Mouse (Mus musculus) testis, adult 2 months (tissue): ENCODE measurements around the gene Kcnq1.

Experiments used
- CTCF ChIP-seq: fragments of 200-500 bp; IDR thresholded peaks from 2 replicates; pipeline ENCODE4 v1.5.1; 2012; ENCODE audit warnings: low read depth, mild to moderate bottlenecking, inconsistent platforms, low read length, moderate library complexity; ENCODE audit not compliant: control insufficient read depth, insufficient read depth, insufficient replicate concordance
- POLR2A ChIP-seq: fragments of 200-500 bp; IDR thresholded peaks from 2 replicates; pipeline ENCODE4 v1.6.1; 2012; ENCODE audit warnings: low read depth, mild to moderate bottlenecking, inconsistent platforms, low read length, moderate library complexity; ENCODE audit not compliant: control insufficient read depth

DNA sequence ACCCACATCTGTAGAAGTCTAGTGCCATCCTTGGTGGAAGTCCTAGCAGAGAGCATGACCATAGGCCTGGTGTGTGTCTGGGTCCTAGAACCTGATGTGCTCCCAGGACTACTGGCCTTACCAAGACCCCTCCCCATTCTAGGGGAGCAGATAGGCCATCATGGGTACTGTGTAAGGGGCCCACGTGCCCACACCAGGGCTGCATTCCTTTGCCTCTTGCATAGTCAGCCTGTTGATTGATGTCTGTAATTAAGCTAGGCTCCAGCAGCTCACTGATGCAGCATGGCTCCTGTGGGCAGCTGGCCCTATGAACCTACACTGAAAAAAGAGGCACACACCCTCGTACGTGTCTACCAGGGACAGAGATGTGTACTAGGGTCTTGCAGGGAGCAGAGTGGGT lies 157.4 kb downstream of the Kcnq1 start:
- TF ChIP-seq CTCF (no peak), POLR2A (no peak)
